Mouse (Mus musculus) stomach, postnatal 0 days (tissue): ENCODE results near the gene Tcf7. TPM values are rescaled to one million over a fixed set of nuclear protein-coding genes. Genes with fewer than 3 reads are reported as not detected.

ENCODE experiments used
- ATAC-seq: fragments of 200-750 bp; cut with Nextera tagmentation; 2 replicates; pipeline ENCODE4 v1.8.0; 2017; ENCODE audit not compliant: low FRiP score, low TSS enrichment
- DNase-seq: peaks from one replicate; pipeline ENCODE4 v3.0.0-alpha.2; 2016; ENCODE audit warnings: low spot score
- H3K27ac ChIP-seq: fragments of 300-500 bp; sonication (generic); replicated peaks from 2 replicates; pipeline ENCODE4 v1.5.1; 2014; ENCODE audit warnings: mild to moderate bottlenecking, control low read depth
- H3K27me3 ChIP-seq: fragments of 300-500 bp; sonication (generic); 2 replicates; pipeline ENCODE4 v1.6.1; 2014; ENCODE audit warnings: low read length; ENCODE audit not compliant: control insufficient read depth, insufficient read depth
- H3K36me3 ChIP-seq: fragments of 300-500 bp; sonication (generic); 2 replicates; pipeline ENCODE4 v1.6.1; 2014; ENCODE audit warnings: low read length, mixed read lengths; ENCODE audit not compliant: control insufficient read depth, insufficient read depth
- H3K4me1 ChIP-seq: fragments of 300-500 bp; sonication (generic); replicated peaks from 2 replicates; pipeline ENCODE4 v1.6.1; 2014; ENCODE audit warnings: antibody characterized with exemption; ENCODE audit not compliant: control insufficient read depth, insufficient read depth
- H3K4me2 ChIP-seq: fragments of 300-500 bp; sonication (generic); replicated peaks from 2 replicates; pipeline ENCODE4 v1.6.1; 2014; ENCODE audit warnings: low read depth, mild to moderate bottlenecking, control low read depth, moderate library complexity
- H3K4me3 ChIP-seq: fragments of 300-500 bp; sonication (generic); 2 replicates; pipeline ENCODE4 v1.5.1; 2014; ENCODE audit warnings: low read depth, low read length, control low read depth
- H3K9ac ChIP-seq: fragments of 300-500 bp; sonication (generic); 2 replicates; pipeline ENCODE4 v1.6.1; 2014; ENCODE audit warnings: mild to moderate bottlenecking, low read length, control low read depth, mixed read lengths
- H3K9me3 ChIP-seq: fragments of 300-500 bp; sonication (generic); 2 replicates; pipeline ENCODE4 v1.6.1; 2016; ENCODE audit warnings: low read length; ENCODE audit not compliant: control insufficient read depth
- CTCF ChIP-seq: IDR thresholded peaks from 2 replicates; pipeline ENCODE4 v1.5.1; 2016; ENCODE audit warnings: antibody characterized with exemption, low read depth, mild to moderate bottlenecking, moderate library complexity
- EP300 ChIP-seq: optimal IDR thresholded peaks from 2 replicates; pipeline ENCODE3; 2016; ENCODE audit warnings: antibody characterized with exemption
- WGBS: fragments of 180-500 bp; shearing (Covaris S2); extraction: QIAGEN DNeasy Blood & Tissue Kit; methylation state at CpG from one replicate; pipeline ENCODE4 v1.1.7; 2014; 5-methylcytosine and 5-hydroxymethylcytosine counted together
- polyA plus RNA-seq: library from polyadenylated mRNA; unstranded; fragments of >200 nt; fragmentation: Nextera tagmentation; extraction: Ambion mirVana; gene quantifications from 2 replicates; pipeline ENCODE4 v1.2.1, GENCODE M21; 2015

Gene Tcf7
- polyA plus RNA-seq, 1 experiment from 2014 or later, result 3.6 TPM

DNA sequence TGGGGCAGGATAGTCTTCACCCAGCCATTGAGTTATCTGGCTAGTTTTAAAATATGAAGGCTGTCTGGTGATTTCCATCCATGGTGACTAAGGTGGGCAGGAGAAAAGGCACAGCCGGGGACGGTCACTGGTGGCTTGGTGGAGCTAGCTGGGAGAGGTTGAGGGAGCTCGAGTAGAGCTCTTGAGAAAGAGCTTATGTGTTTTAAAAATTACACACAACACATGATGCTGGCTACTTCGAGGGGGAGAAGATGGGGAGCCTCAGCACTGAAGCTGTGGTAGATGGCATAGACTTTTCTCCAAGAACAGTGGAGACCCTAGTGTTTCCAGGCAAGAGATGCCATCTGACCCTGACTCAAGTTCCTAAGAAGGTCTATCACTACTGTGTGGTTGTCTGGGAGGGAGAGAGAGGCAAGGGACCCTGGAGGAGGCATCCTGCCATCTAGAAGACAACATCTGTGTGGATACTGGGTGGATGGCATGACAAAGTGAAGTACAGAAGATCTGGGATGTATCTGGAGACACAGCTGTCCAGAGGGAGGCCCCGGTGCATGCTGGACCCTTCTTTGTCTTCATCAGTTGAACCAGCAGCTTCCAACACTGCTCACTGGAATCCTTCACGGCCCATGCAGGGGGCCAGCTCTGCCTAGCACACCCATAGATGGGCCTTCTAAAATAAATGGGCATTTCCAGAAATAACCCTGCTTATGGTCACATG, 5.2 kb downstream of the Tcf7 start:
- Histone ChIP-seq H3K9me3 (no peaks in the 10 kb centered on the region), H3K36me3 (no peaks in the 10 kb centered on the region), H3K4me2 (no peak overlapping the region), H3K4me3 (no peak overlapping the region), H3K27ac (no peak overlapping the region), H3K27me3 (no peaks in the 10 kb centered on the region), H3K4me1 (0 out of 2 replicates have a peak, but pooled peaks cover 3% of the 10 kb centered on the region), H3K9ac (no peak overlapping the region)
- DNase-seq (no peak), ATAC-seq (no peak)
- TF ChIP-seq EP300 (no peak), CTCF (no peak)
- WGBS, result 94% methylated on average over 6 of the region's 6 CpGs

DNA sequence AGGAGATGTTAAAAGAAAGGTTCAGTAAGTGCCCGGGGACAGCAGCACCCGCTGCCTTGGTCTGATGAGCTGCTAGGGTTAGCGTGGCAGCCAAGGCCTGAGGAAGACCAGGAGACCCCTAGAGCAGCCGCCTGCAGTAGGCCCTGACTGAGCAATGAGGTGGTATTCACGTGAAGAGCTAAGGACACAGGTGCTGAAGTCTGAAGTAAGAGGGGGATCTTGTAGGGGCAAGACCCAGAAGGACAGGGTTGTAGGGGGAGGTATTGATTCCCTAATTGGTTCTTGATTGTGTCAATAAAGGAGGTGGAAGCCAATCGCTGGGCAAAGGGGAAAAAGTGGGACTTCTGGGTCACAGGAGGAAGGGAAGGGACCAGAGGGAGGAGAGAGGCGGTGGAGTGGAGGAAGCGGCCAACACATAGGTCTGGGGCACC, 5.8 kb downstream of the Tcf7 start:
- Histone ChIP-seq H3K4me2 (no peak overlapping the region), H3K9me3 (no peaks in the 10 kb centered on the region), H3K9ac (no peak overlapping the region), H3K27me3 (no peaks in the 10 kb centered on the region), H3K27ac (no peak overlapping the region), H3K4me3 (no peak overlapping the region), H3K4me1 (0 out of 2 replicates have a peak, but pooled peaks cover 3% of the 10 kb centered on the region), H3K36me3 (no peaks in the 10 kb centered on the region)
- 89% methylated on average over 8 of the region's 8 CpGs for WGBS
- ATAC-seq (no peak), DNase-seq (no peak)
- TF ChIP-seq EP300, result no peak
- TF ChIP-seq CTCF, result no peak

DNA sequence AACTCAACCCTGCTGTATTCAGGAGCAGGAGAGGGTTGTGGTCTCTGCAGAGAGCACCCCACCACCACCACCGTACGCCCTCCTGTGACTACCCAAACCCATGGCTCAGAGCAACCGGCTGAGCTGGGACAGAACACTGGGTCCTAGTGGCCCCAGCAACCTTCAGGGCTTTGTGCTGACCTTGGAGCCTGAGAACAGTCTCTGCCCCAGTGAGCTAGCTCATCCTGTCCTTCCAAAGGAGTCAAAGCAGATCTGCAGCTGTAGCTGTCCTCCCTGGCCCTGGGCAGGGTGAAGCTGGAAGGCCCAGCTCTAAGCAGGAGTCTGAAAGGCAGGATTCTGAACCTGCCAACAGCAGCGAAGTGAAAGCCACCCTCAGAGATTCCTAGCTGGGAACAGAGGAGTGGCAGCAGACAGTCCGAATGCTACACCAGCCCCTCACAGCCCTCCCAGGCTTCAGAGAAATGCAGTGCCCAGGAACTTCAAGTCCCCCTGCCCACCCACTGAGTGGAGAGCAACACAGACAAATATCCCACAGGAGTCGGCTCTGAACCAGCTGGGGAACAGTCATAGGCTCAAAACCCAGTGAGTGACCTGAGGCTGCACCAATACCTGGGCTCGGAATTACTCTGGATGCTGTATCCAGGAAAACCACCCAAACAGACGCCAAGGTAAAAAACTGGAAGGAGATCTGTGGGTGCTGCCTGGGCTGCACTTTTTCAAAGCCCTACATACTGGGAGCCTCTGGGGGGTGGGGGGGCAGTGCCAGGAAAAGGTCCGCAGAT, 6.8 kb downstream of the Tcf7 start:
- WGBS, result 81% methylated on average over 9 of the region's 9 CpGs

DNA sequence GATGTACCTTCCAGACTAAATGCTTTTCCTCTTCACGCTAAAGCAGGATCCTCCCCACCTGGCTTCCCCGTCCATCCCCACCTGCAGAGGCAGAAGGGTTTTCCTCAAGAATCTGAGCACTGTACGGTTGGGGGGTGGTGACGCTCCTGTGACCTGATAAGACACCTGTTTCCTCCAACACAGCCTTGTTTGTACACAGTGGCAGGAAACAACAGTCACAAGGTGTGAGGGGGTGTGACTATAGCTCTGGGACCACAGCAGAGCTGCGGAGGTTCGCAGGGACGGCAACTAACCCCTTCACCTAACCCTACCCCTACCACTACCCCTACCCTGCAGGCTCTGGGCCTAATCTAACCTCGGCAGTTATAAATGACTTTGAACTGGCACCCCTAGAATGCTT, 7.4 kb downstream of the Tcf7 start:
- no peak for DNase-seq
- Histone ChIP-seq H3K9ac (no peak overlapping the region), H3K9me3 (no peaks in the 10 kb centered on the region), H3K27me3 (no peaks in the 10 kb centered on the region), H3K4me1 (0 out of 2 replicates have a peak, but pooled peaks cover 3% of the 10 kb centered on the region), H3K4me3 (no peak overlapping the region), H3K36me3 (no peaks in the 10 kb centered on the region), H3K27ac (no peak overlapping the region), H3K4me2 (no peak overlapping the region)
- WGBS, result 82% methylated on average over 8 of the region's 8 CpGs
- ATAC-seq, result no peak
- TF ChIP-seq CTCF (no peak), EP300 (no peak)

More for the DNA sequence above, 6.8 kb downstream of the Tcf7 start:
- H3K36me3 ChIP-seq, result no peaks in the 10 kb centered on the region
- H3K27ac ChIP-seq, result no peak overlapping the region
- no peak overlapping the region for H3K4me3 ChIP-seq
- no peak for ATAC-seq
- 0 out of 2 replicates have a peak, but pooled peaks cover 3% of the 10 kb centered on the region for H3K4me1 ChIP-seq
- H3K9ac ChIP-seq, result no peak overlapping the region
- DNase-seq, result no peak
- H3K4me2 ChIP-seq, result no peak overlapping the region
- H3K27me3 ChIP-seq, result no peaks in the 10 kb centered on the region
- TF ChIP-seq EP300 (no peak), CTCF (no peak)
- no peaks in the 10 kb centered on the region for H3K9me3 ChIP-seq

DNA sequence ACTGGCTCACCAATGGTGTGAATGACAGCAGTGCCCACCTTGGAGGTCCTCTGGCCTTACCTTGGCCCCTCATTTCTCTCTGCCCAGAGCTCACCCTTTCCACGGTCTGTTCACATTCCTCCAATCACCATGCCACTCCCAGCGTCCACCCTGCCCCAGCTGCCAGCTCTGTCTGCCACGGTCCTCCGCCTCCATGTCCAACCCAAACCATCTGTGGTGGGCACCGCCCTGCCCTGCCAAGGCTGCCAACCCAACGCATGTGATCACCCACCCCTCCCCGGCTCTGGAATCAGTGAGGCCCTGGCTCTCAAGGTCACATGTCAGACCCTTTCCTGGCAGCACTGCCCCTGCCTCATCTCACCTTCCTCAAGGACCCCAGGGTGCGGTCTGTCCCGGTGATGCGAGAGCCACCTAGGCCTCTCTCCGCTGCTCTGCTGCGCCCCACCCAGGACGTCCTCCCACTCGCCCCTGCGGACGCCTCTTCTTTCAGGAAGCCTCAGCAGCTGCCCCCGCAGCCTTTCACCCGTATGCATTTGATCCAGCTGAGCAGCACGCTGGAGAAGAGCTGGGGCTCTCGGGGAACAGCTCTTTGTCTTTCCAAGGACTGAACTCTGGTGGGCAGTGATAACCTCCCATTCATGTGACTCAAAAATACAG, 8.2 kb downstream of the Tcf7 start:
- Histone ChIP-seq H3K36me3 (no peaks in the 10 kb centered on the region), H3K9ac (no peak overlapping the region), H3K4me1 (0 out of 2 replicates have a peak, but pooled peaks cover 3% of the 10 kb centered on the region), H3K4me3 (no peak overlapping the region), H3K4me2 (no peak overlapping the region), H3K27ac (no peak overlapping the region), H3K9me3 (no peaks in the 10 kb centered on the region), H3K27me3 (no peaks in the 10 kb centered on the region)
- DNase-seq (no peak), ATAC-seq (no peak; the same call in 1 of the 2 replicates)
- 86% methylated on average over 20 of the region's 20 CpGs for WGBS
- TF ChIP-seq CTCF (no peak), EP300 (no peak)
